Mouse (Mus musculus) testis, adult 2 months (tissue): Measurements from ENCODE around the gene Gm428.

Experiments used
- CTCF ChIP-seq: fragments of 200-500 bp; IDR thresholded peaks from 2 replicates; pipeline ENCODE4 v1.5.1; 2012; ENCODE audit warnings: low read depth, mild to moderate bottlenecking, inconsistent platforms, low read length, moderate library complexity; ENCODE audit not compliant: control insufficient read depth, insufficient read depth, insufficient replicate concordance
- POLR2A ChIP-seq: fragments of 200-500 bp; IDR thresholded peaks from 2 replicates; pipeline ENCODE4 v1.6.1; 2012; ENCODE audit warnings: low read depth, mild to moderate bottlenecking, inconsistent platforms, low read length, moderate library complexity; ENCODE audit not compliant: control insufficient read depth

GRCm38 (mm10) chr4:73718761-73719160, 35.4 kb downstream of the Gm428 start:
- TF ChIP-seq POLR2A (no peak), CTCF (no peak)
